Mouse (Mus musculus): ENCODE measurements around the gene Echdc2. TPM values are rescaled to one million over a fixed set of nuclear protein-coding genes. Genes with fewer than 3 reads are reported as not detected.

The Echdc2 gene
- total and polyA plus RNA-seq, 3 experiments = 23.0 to 82.2 (median 26.4) TPM

- no peak for DNase-seq
Measured at GRCm38 (mm10) chr4:108199236-108199635, 34.0 kb downstream of the Echdc2 start.

- no peak for DNase-seq
Measured at GRCm38 (mm10) chr4:108204629-108205028, 39.4 kb downstream of the Echdc2 start.

GRCm38 (mm10) chr4:108213023-108213422 is 47.8 kb downstream of the Echdc2 start:
- DNase-seq = no peak

- peak; percentile 48 for DNase-seq
Measured at GRCm38 (mm10) chr4:108217332-108218179, 52.3 kb downstream of the Echdc2 start, which contains the start of gene Zyg11a. Zyg11a (minus strand) TSS chr4:108218048.

- DNase-seq = peak; percentile 5
Measured at GRCm38 (mm10) chr4:108219019-108219418, 53.8 kb downstream of the Echdc2 start.

GRCm38 (mm10) chr4:108222507-108222906 is 57.3 kb downstream of the Echdc2 start:
- DNase-seq = no peak

GRCm38 (mm10) chr4:108225341-108225872 is 60.2 kb downstream of the Echdc2 start:
- peak; percentile 37 for DNase-seq

Other genes with a start within 250 kb of the Echdc2 start
- gene Cpt2, start 241.8 kb upstream of the Echdc2 start, total RNA-seq (2021) = 100 to 1,000 TPM; 231 to 235 TPM
- 475 and 582 TPM in 2 replicates for gene Cpt2, start 241.8 kb upstream of the Echdc2 start, polyA plus RNA-seq (2012; rRNA removed)
- under 1 TPM; 0.20 to 0.48 TPM for gene Slc1a7, start 197.1 kb upstream of the Echdc2 start, total RNA-seq (2021)
- 0.20 and 0.22 TPM in 2 replicates for gene Slc1a7, start 197.1 kb upstream of the Echdc2 start, polyA plus RNA-seq (2012; rRNA removed)
- gene Podn, start 69.0 kb upstream of the Echdc2 start, total RNA-seq (2021) = 10 to 100 TPM in 1 of 2 experiments, 1 to 10 TPM in 1; 8.0 to 17.4 TPM
- 17.6 and 21.9 TPM in 2 replicates for gene Podn, start 69.0 kb upstream of the Echdc2 start, polyA plus RNA-seq (2012; rRNA removed)
- gene Scp2, start 20.4 kb upstream of the Echdc2 start, total RNA-seq (2021) = 100 to 1,000 TPM; 265 to 443 TPM
- 70.2 and 70.8 TPM in 2 replicates for gene Scp2, start 20.4 kb upstream of the Echdc2 start, polyA plus RNA-seq (2012; rRNA removed)
- 1 to 10 TPM in 1 of 2 experiments, under 1 TPM in 1; 0.32 to 3.8 TPM for gene Zyg11a, start 52.6 kb downstream of the Echdc2 start, total RNA-seq (2021)
- 0.24 and 0.98 TPM in 2 replicates for gene Zyg11a, start 52.6 kb downstream of the Echdc2 start, polyA plus RNA-seq (2012; rRNA removed)
- gene Zyg11b, start 135.7 kb downstream of the Echdc2 start, total RNA-seq (2021) = 10 to 100 TPM; 34.1 to 43.0 TPM
- gene Zyg11b, start 135.7 kb downstream of the Echdc2 start, polyA plus RNA-seq (2012; rRNA removed) = 7.4 and 8.6 TPM in 2 replicates
- 10 to 100 TPM; 46.9 to 53.0 TPM for gene Coa7, start 162.7 kb downstream of the Echdc2 start, total RNA-seq (2021)
- gene Coa7, start 162.7 kb downstream of the Echdc2 start, polyA plus RNA-seq (2012; rRNA removed) = 6.5 and 7.7 TPM in 2 replicates
- 1 to 10 TPM; 6.4 to 9.5 TPM for gene Shisal2a, start 217.9 kb downstream of the Echdc2 start, total RNA-seq (2021)
- 14.3 and 16.2 TPM in 2 replicates for gene Shisal2a, start 217.9 kb downstream of the Echdc2 start, polyA plus RNA-seq (2012; rRNA removed)
- 1 to 10 TPM; 5.1 to 8.5 TPM for gene Gpx7, start 241.5 kb downstream of the Echdc2 start, total RNA-seq (2021)
- 8.4 and 9.4 TPM in 2 replicates for gene Gpx7, start 241.5 kb downstream of the Echdc2 start, polyA plus RNA-seq (2012; rRNA removed)

All from adrenal gland, adult 2 months (tissue).